Mouse (Mus musculus) G1E (cell line): ENCODE data around the gene Mal.

Source experiments
- CTCF ChIP-seq: IDR thresholded peaks from 2 replicates; pipeline ENCODE4 v1.5.1; 2012; ENCODE audit warnings: low read depth, low read length, inconsistent platforms, mixed read lengths
- GATA1 ChIP-seq: IDR thresholded peaks from 2 replicates; pipeline ENCODE4 v1.6.1; 2012; ENCODE audit warnings: borderline replicate concordance, low read length, inconsistent platforms, mixed read lengths
- GATA2 ChIP-seq: IDR thresholded peaks from 2 replicates; pipeline ENCODE4 v1.6.1; 2012; ENCODE audit warnings: low read depth, low read length, inconsistent platforms, borderline replicate concordance
- TAL1 ChIP-seq: conservative IDR thresholded peaks from 2 replicates; pipeline ENCODE4 v1.6.1; 2012; ENCODE audit warnings: low read depth, low read length, inconsistent platforms, mixed read lengths

DNA sequence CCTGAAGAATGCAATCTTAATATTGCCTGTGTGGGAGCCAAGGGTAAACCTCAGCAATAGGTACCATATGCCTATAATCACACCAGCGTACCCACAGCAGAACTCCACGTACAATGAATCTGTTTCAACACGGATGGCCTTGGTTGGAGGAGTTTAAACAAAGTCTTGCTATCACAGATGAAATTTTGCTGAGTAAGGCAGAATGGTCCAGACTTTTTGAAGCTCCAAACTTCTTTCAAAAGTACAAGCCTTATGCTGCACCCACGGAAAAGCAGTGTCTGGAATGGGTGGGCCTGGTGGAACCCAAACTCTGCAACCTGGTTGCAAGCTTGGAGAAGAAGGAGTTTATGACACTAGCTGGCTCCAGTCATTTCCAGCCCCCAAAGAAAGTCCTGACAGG, 32.7 kb upstream of the Mal start:
- no peak for TF ChIP-seq CTCF
- no peak for TF ChIP-seq TAL1
- TF ChIP-seq GATA1, result no peak
- TF ChIP-seq GATA2, result no peak
